Mouse (Mus musculus) lung, adult 18-20 months (tissue): ENCODE results near the gene Crabp1.

ENCODE experiments used
- DNase-seq, 2 experiments: peaks; one replicate each; pipeline ENCODE4 v3.0.0; 2022; ENCODE audit warnings: mixed read lengths in 2 of 2

Gene Crabp1

GRCm38 (mm10) chr9:54764561-54765217 lies at the start of gene Crabp1:
TSS of gene Crabp1 (plus strand) at chr9:54764748.
- no peak for DNase-seq

GRCm38 (mm10) chr9:54715776-54716175 lies 48.8 kb upstream of the Crabp1 start:
- DNase-seq = no peak

DNA sequence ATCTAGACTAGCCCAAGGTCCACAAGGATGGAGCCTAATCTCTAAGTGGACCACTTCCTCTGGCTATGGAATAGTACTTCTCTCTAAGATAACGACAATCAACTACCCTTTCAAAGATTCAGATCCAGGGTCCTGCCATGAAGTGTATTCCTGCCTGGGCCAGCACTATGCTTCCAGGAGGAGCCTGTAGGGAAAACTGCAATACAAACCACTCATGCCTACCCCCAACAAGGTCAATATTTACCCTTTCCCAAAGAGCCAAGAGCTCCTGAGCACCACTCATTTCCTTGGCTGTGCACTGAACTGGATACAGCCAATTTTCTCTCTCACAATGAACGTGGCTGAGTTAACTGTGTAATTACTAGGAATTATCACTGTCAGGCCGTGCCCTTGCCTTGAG lies 47.0 kb upstream of the Crabp1 start:
- peak; percentile 48 to 67 for DNase-seq

- no peak for DNase-seq
Measured at GRCm38 (mm10) chr9:54722156-54722555, 42.4 kb upstream of the Crabp1 start.

DNA sequence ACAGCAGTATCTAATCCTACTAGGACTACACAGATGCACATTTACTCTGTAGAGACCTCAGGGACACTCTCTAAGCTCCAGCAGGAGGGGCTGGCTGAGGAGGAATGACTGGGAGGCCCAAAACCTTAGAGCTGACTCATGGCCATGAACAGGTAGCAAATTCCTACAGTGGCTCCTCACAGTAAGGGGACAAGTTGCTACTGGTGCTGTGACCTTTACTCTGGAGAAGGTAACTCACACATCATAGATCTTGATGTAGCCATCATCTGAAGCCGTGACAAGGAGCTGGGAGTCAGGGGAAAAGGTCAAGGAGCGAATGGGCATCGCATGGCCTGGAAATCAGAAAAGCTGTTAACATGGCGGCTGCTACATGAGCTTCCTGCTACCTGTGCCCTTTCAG lies 42.0 kb upstream of the Crabp1 start:
- no peak for DNase-seq

DNA sequence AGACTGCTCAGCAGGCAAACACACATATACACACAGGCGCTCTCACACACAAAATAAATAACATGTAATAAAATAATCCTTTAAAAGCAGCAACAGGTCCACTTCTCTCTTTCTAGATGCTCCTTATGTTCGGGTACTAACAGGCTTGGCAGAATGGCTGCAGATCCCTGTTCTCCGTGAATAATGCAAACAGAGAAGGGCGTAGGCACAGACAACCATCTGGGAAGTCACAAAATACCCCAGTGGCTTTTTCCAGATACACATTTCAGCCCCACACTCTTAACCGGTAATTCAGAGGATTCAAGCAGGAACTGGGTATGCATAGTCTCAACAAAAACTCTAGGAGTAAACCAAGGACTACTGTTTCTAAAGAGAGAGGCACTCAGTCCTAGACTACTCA lies 38.2 kb upstream of the Crabp1 start:
- DNase-seq = no peak

GRCm38 (mm10) chr9:54732122-54732521 lies 32.4 kb upstream of the Crabp1 start:
- no peak for DNase-seq

GRCm38 (mm10) chr9:54733921-54734638 lies 30.5 kb upstream of the Crabp1 start, which contains the start of gene Wdr61:
TSS of gene Wdr61 (minus strand) at chr9:54734519.
- peak; percentile 96 to 97 for DNase-seq

GRCm38 (mm10) chr9:54734639-54735252 lies 29.8 kb upstream of the Crabp1 start:
- DNase-seq = no peak

- DNase-seq = peak in 1 of 2 experiments; percentile 42
Measured at GRCm38 (mm10) chr9:54736284-54736701, 28.3 kb upstream of the Crabp1 start.

GRCm38 (mm10) chr9:54738376-54738775 lies 26.2 kb upstream of the Crabp1 start:
- peak; percentile 23 to 34 for DNase-seq

DNA sequence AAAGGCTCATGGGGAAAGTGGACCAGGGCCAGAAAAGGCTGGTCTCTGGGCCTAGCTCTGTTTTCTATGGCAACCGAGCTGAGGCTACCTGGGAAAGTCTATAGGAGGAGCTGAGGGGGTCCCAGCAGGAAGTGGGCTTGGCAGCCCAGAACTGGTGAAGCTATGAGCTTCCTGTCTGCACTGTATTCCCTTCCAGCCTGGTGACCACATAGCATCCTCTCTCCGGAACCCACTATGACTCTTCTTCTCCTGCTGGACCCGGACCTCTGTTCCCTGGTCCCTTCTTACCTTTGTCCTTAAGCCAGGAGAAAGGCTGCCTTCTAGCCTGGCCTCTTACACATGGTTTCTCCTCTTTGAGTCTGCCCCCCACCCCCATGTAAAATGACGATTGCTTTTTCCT lies 20.7 kb upstream of the Crabp1 start:
- no peak for DNase-seq

DNA sequence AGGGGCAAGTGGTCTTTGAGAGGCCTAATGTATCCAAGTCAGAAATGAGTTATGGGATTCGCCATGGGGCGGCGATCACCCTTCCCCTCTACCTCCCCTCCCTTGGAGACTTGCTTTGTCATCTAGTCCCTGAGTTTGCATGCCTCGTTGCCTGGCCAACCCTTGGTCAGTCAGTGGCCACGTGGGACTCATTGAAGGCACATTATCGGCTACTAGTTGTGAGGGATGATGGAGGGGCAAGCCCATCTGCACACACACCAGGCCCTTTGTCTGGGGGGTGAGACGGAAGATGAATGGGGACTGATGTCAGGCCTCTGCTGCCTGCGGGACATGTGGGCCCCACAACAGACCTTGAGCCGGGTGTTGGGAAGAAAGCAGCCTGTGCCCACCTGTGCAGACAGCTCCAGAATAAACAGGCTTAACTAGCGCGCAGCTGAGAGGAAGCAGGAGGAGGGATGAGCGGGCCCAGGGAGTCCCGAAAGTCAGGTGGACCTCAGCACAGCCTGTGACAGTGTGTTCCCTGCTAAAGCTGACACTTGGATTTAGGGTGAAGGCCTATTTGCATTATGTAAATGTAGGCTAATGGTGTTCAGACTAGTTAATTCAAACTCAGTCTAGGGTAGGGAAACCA lies 18.7 kb upstream of the Crabp1 start:
- DNase-seq = no peak

GRCm38 (mm10) chr9:54750215-54750981 lies 14.2 kb upstream of the Crabp1 start:
- DNase-seq = no peak

- no peak for DNase-seq
Measured at GRCm38 (mm10) chr9:54751684-54752083, 12.9 kb upstream of the Crabp1 start.

DNA sequence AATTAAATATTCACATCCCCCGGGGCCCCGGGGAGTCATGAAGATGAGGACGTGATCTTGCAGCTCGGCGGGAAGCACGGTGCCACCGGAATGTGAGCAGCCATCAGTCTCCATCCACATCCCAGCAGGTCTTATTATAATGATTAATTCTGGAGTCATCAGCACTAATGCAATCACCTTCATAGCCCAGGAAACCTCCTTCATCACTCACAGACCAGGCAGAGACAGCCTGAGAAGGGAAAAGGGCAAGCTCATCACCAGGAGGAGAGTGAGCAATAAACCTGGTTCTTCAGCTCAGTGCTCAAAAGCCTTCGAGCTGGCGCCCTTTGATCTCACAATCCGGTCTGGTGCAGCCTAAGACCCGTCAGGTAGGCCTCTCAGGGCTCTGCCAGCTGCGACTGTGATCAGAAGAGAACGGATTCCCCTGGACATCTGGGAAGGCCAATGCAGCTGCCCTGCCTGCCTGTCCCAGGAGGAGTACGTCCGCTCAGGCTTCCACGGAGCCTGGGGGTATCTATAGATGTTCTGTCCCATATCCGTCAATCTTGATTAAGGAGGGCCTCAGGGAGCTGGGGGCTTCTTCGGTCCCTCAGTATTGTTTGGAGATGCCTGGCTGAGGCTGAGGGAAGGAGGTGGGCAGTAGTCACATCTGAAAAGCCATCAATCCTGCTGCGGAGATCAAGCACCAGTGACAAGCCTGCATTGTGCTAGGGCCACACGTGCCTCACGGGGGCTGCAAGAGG lies 12.2 kb upstream of the Crabp1 start:
- no peak for DNase-seq

DNA sequence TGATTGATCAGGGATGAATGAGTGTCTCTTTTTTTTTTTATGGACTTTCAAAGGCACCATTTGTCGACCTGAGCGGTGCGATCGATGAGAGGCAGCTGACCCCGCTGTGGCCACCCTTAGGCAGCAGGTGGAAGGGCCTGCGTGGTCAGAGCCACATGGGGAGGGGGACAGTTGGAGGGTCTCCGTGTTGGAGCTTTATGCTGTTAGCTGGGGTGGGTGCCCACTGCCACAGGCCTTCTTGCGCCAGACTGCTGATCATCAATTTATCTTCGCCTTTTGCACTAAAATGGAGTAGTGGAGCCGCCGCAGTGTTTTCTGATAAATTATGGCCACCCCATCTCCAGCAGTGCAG lies 11.6 kb upstream of the Crabp1 start:
- DNase-seq = no peak

DNA sequence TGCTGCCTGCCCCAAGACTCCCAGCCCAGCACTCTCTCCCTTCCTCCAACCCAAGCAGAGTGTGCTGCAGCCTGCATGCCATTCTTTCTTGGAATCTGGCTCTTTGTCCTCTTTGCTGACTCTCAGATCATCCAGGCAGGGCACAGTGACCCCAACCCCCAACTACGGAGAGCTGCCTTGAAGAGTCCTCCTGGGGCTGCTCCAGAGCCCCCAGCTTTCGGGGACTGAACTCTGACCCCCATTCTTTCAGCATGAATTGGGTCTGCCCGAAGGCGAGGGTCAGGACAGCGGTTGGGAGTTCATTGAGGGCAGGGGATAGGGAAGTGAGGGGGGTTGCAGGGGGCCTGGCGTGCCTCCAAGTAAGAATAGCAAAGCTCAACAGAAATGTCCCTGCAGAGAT lies 5.0 kb upstream of the Crabp1 start:
- DNase-seq = no peak

DNA sequence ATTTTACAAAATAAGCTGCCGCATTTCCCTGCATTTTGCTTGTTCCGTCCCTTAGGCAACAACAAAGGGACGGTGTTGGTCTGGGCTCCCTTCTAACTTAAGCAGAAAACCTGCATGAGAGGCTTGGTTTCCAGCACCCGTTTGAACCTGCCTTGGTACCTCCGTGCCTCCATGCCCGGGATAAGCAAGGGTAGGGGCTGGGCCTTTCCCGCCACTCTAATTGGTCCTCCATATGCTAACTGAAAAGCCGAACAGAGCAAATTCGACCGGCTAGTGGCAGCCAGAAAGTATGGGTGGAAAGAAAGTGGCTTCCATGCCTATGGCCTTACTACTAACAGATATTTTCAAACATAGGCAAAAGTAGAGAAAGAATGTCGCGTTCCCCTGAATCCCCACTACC lies 457 bp upstream of the Crabp1 start:
- DNase-seq = no peak

- DNase-seq = no peak
Measured at GRCm38 (mm10) chr9:54765336-54766085, 963 bp downstream of the Crabp1 start.

DNA sequence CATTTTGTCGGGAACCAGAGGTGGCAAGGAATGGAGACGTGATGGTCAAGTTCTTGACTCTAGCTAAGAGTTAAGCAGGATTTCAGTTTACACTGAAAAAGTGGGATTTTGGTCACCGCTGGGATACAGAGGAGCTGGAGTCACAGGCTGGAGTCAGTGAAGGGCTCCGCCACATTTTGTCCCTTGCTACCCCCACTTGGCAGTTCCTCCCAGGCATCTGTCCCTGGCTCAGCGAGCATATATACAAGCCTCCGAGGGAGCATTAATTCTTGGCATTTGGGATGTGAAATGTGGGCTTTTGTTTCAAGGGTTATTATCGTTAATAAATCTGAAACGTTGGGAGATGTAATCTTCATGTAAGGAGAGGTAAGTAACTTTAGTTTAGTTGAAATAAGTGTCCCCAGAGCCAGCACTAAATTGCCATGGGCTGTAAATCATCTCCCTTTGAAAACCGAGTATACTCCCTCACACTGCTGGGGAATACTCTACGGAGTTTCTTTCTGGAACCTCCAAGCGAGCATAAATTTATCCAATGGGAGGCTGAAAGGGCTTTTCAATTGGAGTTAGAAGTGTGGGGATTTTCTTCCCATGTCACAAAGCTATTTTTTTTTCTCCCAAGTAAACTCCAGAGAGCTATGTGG lies 5.7 kb downstream of the Crabp1 start:
- no peak for DNase-seq
